8 mouse cellular contexts compared by ENCODE assay signal in genomic region chr6:91181320-91181719, GRCm38 (mm10). TPM values are rescaled to one million over a fixed set of nuclear protein-coding genes. Genes with fewer than 3 reads are reported as not detected.
DNase-seq lines count a peak whose midpoint lies in the region; ATAC-seq and TF ChIP-seq lines count a peak whose summit lies in the region.

No protein-coding gene starts in this region.

- no peak for TF ChIP-seq CTCF in lung, adult 2 months (IDR thresholded peaks at IDR 0.05; ENCODE audit: insufficient read depth, low read length)

- no peak overlapping the region for H3K4me3 ChIP-seq in embryonic facial prominence, embryonic 11.5 days (ENCODE audit: low read depth, low read length)
- no peak overlapping the region for H3K4me3 ChIP-seq in heart, embryonic 15.5 days
- no peak overlapping the region for H3K4me3 ChIP-seq in lung, adult 2 months (replicated peaks; ENCODE audit: extremely low read depth, low read depth, low read length)

- no peak for TF ChIP-seq POLR2A in lung, adult 2 months (IDR thresholded peaks at IDR 0.05; ENCODE audit: borderline replicate concordance, extremely low read depth, low read depth, low read length)

- no peak for ATAC-seq in embryonic facial prominence, embryonic 11.5 days (replicated peaks; ENCODE audit: insufficient number of reproducible peaks, low FRiP score, low TSS enrichment, low read depth)
- 0 out of 2 replicates have a peak, but pooled peaks have one; percentile 14 for ATAC-seq in heart, embryonic 15.5 days (replicated peaks; ENCODE audit: insufficient number of reproducible peaks, insufficient read depth, low FRiP score, low read depth)

- H3K4me1 ChIP-seq in embryonic facial prominence, embryonic 11.5 days (ENCODE audit: control insufficient read depth, insufficient read depth, low read length), result peaks cover 4% of the 10 kb centered on the region
- peaks cover 25% of the 10 kb centered on the region for H3K4me1 ChIP-seq in heart, embryonic 15.5 days (replicated peaks)
- peaks cover 11% of the 10 kb centered on the region; the same call in 1 of the 2 replicates for H3K4me1 ChIP-seq in lung, adult 2 months (ENCODE audit: control insufficient read depth, insufficient read depth, low read length)

- no peaks in the 10 kb centered on the region for H3K9me3 ChIP-seq in embryonic facial prominence, embryonic 11.5 days (replicated peaks; ENCODE audit: control insufficient read depth, low read length)
- H3K9me3 ChIP-seq in heart, embryonic 15.5 days (replicated peaks), result no peaks in the 10 kb centered on the region

- H3K36me3 ChIP-seq in embryonic facial prominence, embryonic 11.5 days (replicated peaks; ENCODE audit: control insufficient read depth, insufficient read depth, low read depth, low read length), result no peaks in the 10 kb centered on the region
- no peaks in the 10 kb centered on the region for H3K36me3 ChIP-seq in heart, embryonic 15.5 days

- peak; percentile 39 for DNase-seq in layer of hippocampus, adult 11-12 months (ENCODE audit: low spot score)
- DNase-seq in layer of hippocampus, adult 9-10 months (ENCODE audit: low spot score), result no peak
- DNase-seq in embryonic facial prominence, embryonic 11.5 days (ENCODE audit: low spot score), result no peak
- peak; percentile 48 for DNase-seq in lung, adult 2 months
- no peak for DNase-seq in cerebellum, adult 8-10 months
- no peak for DNase-seq in left cerebral cortex, adult 8-10 months (ENCODE audit: low spot score in 2 of 2)
- DNase-seq in thymus, postnatal 10 days (ENCODE audit: low spot score in 2 of 2), result no peak

- no peak overlapping the region for H3K9ac ChIP-seq in embryonic facial prominence, embryonic 11.5 days (replicated peaks; ENCODE audit: low read length)
- H3K9ac ChIP-seq in heart, embryonic 15.5 days, result no peak overlapping the region

- H3K4me2 ChIP-seq in embryonic facial prominence, embryonic 11.5 days (ENCODE audit: low read depth, low read length), result no peak overlapping the region
- no peak overlapping the region for H3K4me2 ChIP-seq in heart, embryonic 15.5 days

- H3K27me3 ChIP-seq in embryonic facial prominence, embryonic 11.5 days (ENCODE audit: control insufficient read depth, insufficient read depth, low read length), result no peaks in the 10 kb centered on the region
- peaks cover 8% of the 10 kb centered on the region; the same call in 1 of the 2 replicates for H3K27me3 ChIP-seq in heart, embryonic 15.5 days

- H3K27ac ChIP-seq in embryonic facial prominence, embryonic 11.5 days (replicated peaks; ENCODE audit: low read depth, low read length), result peak overlapping the region; percentile 80
- H3K27ac ChIP-seq in heart, embryonic 15.5 days, result peak overlapping the region; percentile 35

- WGBS in embryonic facial prominence, embryonic 11.5 days, result 64% methylated on average over 2 of the region's 2 CpGs
- WGBS in heart, embryonic 15.5 days, result 68% methylated on average over 2 of the region's 2 CpGs
- WGBS in lung, adult 2 months, result 34% methylated on average over 2 of the region's 2 CpGs

RNA-seq across cellular contexts. Expression of gene Hdac11, which starts 24.9 kb away (rescaled TPM):
- 11.0 TPM in 2 replicates for polyA plus RNA-seq in embryonic facial prominence, embryonic 11.5 days (2014; fragmentation: Nextera tagmentation; extraction: Ambion mirVana)
- polyA plus RNA-seq in heart, embryonic 15.5 days (2015; fragmentation: Nextera tagmentation; extraction: Ambion mirVana), result 8.7 and 10.4 TPM in 2 replicates
- 18.4 and 18.7 TPM in 2 replicates for polyA plus RNA-seq in lung, adult 2 months (2012; rRNA removed)
- total RNA-seq in left cerebral cortex, adult 8-10 months (2022), result 100 to 1,000 TPM; 185 to 200 (median 195) TPM

RNA-seq across cellular contexts. Expression of gene Fbln2, which starts 30.9 kb away (rescaled TPM):
- 61.9 and 76.6 TPM in 2 replicates for polyA plus RNA-seq in embryonic facial prominence, embryonic 11.5 days (2014; fragmentation: Nextera tagmentation; extraction: Ambion mirVana)
- 156 and 255 TPM in 2 replicates for polyA plus RNA-seq in heart, embryonic 15.5 days (2015; fragmentation: Nextera tagmentation; extraction: Ambion mirVana)
- 63.0 and 88.3 TPM in 2 replicates for polyA plus RNA-seq in lung, adult 2 months (2012; rRNA removed)
- 1 to 10 TPM; 6.8 to 8.3 (median 7.3) TPM for total RNA-seq in left cerebral cortex, adult 8-10 months (2022)

Comparison
In these comparisons a context has a peak if more than half of its experiments do, and no peak if none do; other contexts are left out.
1. DNase-seq: peak in layer of hippocampus, adult 11-12 months (single experiment) and lung, adult 2 months (single experiment); none in layer of hippocampus, adult 9-10 months (single experiment), embryonic facial prominence, embryonic 11.5 days (single experiment), cerebellum, adult 8-10 months (single experiment), left cerebral cortex, adult 8-10 months (0 of 2) and thymus, postnatal 10 days (0 of 2).